Mouse (Mus musculus): ENCODE measurements around the gene Gne.

Gne gene

GRCm38 (mm10) chr4:44083945-44084344 lies at the start of gene Gne:
Gne (minus strand) TSS chr4:44084177.
- DNase-seq (ENCODE audit: low spot score) = no peak

- DNase-seq (ENCODE audit: low spot score) = no peak
These were observed 42.8 kb upstream of the Gne start for GRCm38 (mm10) chr4:44126805-44127204.

DNA sequence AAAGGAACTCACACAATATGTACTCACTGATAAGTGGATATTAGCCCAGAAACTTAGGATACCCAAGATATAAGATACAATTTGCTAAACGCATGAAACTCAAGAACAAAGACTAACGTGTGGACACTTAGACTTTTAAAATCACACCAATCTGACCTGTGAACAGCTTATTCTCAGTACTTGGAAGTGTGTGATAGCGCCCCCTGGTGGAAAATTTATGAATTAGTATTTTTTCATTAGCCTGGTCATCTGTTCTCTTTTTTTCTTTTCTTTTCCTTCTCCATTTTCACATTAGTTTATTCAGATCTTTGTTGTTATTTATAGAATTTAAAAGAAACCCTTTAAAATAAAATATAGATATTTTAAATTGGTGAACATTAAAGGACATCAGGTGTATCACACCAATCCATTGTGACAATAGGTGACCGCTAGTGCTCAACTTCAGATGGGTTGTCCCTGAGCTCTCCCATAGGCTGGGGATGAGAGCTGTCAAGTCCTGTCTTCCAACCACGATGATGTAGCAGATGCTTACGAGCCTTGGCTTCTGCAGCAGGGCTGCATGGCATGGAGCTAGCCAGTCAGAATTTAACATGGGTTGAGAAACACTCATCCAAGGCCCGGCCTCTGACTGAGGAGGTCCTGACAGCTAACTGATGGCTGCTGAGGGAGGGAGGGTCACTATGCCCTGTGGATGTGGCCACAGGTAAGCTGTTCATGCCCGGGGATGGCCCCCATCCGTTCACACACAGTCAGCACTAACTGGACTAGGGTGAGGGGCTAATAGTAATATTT lies 35.6 kb upstream of the Gne start:
- DNase-seq (ENCODE audit: low spot score) = no peak

DNA sequence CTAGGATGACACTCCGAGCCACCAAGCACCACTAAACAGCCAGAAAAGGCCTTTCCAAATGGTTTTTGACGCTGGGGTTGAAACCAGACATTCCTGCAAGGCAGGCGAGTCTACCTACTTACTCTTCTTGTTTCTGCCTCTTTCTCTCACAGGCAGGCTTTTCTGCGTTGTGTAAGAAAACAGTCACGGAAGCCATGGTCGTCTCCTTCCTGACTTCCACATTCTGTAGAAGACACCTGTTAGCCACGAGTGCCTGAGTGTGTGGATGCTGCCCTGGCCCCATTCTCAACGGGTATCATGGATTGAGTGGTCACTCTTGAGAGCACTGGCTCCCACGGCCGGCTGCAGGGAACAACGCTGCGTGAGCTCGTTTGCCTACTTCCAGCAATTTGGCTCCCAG lies 31.1 kb upstream of the Gne start:
- DNase-seq (ENCODE audit: low spot score) = no peak

GRCm38 (mm10) chr4:44113393-44114138 lies 29.6 kb upstream of the Gne start:
- DNase-seq (ENCODE audit: low spot score) = no peak

- DNase-seq (ENCODE audit: low spot score) = no peak
These were observed 28.8 kb upstream of the Gne start for GRCm38 (mm10) chr4:44112741-44113140.

DNA sequence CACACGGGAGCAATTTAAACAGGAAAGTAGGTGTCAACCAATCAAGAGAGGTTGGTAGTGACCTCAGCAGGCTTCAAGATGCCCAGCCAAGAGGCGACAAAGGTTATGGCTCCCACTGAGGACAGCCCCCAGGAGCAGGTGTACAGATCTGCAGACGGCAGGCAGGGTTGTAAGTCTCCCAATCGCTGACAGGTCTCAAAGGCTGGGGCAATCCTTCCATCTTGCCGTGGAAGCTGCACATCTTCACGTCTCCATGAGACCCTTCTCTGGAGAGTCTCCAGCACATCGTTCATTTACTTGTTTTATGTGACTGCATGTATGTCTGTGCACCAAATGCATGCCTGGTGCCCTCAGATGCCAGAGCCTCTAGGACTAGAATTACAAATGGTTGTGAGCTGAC lies 26.8 kb upstream of the Gne start:
- DNase-seq (ENCODE audit: low spot score) = no peak

- DNase-seq (ENCODE audit: low spot score) = no peak
These were observed 24.3 kb upstream of the Gne start for GRCm38 (mm10) chr4:44108297-44108696.

GRCm38 (mm10) chr4:44107339-44107738 lies 23.4 kb upstream of the Gne start:
- no peak for DNase-seq (ENCODE audit: low spot score)

DNA sequence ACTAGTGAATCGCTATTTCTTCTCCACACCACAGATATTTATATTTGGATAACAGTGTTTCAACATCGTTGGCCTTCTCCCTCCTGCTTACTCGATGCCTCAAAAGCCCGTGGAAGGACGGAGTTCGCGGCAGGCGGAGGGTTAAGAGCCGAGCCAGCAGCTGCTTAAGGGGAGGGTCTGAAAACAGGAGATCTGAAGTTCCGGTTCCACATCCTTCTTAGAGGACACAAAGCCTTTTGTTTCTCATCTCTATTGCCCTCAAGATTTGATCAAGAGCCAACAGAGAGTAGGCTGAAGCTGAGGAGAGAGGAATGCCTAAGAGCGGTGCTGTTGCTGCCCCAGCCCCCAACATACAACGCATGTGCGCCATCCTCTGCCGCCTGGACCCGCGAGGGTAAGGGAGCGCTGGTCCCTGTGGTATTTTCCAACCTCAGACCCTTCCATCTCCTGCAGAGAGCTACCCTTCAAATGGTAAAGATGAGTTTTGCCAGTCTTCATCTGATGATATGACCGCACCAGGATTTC lies 22.4 kb upstream of the Gne start:
- no peak for DNase-seq (ENCODE audit: low spot score)

DNA sequence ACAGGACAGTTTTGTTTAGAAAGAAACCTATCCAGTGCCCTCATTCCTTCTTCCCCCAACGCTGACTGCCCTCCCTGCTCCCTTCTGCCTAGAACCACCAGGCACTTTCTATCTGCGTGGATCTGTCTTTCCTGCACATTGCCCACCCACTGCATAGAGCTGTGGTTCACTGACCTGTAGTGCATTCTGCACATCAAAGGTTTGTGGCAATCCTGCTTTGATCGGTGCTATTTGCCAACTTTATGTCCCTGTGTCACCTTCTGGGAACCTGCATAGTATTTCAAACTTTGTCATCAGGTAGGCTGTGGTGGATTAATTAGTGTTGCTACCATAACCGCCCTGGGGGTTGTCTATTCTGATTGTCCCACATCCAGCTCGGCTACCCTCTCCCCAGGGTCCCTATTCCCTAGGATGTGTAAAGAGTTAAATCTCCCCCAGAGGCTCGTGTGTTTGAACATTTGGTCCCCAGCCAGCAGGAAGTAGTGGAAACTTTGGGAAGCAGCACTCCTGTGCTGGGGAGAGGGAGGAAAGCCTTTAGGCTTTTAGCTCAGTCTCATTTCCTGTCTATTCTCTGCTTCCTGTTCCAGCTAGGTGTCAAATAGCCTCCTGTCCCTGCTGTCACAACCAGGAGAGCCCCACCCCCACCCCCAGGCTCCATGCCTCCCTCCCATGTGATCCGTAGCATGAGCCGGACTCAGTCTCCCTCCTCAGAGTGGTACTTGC lies 20.4 kb upstream of the Gne start:
- no peak for DNase-seq (ENCODE audit: low spot score)

DNA sequence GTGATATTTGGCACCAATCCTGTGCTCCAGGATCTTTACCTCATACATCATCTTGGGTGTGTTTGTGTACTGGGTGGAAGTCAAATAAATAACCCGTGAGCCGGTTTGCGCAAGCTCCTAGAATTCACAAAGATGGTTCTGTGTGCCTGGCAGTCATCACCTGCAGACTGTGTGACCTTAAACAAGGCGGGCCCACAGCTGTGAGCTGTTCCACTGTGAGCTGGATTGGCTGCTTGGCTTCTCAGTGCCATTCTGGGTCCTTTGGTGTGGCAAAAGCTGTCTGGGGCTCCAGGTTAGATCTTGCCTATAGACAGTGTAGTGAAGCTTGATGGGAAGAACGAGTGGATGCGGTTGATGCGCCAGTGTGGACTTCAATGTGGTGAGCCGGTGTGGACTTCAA lies 19.6 kb upstream of the Gne start:
- no peak for DNase-seq (ENCODE audit: low spot score)

GRCm38 (mm10) chr4:44097576-44098335 lies 13.8 kb upstream of the Gne start:
- no peak for DNase-seq (ENCODE audit: low spot score)

- DNase-seq (ENCODE audit: low spot score) = no peak
These were observed 10.5 kb upstream of the Gne start for GRCm38 (mm10) chr4:44094475-44094874.

- DNase-seq (ENCODE audit: low spot score) = no peak
These were observed 8.4 kb upstream of the Gne start for GRCm38 (mm10) chr4:44092359-44092758.

DNA sequence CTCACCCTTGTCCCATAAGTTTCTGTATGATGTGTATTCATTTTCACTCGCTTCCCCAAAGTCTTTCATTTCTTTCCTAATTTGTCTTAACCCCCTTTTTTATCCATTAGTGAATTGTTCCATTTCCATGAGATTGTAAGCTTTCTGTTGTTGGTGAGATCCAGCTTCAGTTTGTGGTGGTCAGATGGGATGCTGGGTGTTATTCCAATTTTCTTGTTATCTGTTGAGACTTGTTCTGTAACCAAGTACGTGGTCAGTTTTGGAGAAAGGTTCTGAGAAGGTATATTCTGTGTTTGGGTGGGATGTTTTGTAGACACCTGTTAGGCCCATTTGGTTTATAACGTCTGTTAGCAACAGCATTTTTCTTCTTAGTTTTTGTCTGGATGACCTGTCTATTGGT lies 1.6 kb upstream of the Gne start:
- DNase-seq (ENCODE audit: low spot score) = no peak

GRCm38 (mm10) chr4:44084602-44085325 lies 787 bp upstream of the Gne start:
- no peak for DNase-seq (ENCODE audit: low spot score)

DNA sequence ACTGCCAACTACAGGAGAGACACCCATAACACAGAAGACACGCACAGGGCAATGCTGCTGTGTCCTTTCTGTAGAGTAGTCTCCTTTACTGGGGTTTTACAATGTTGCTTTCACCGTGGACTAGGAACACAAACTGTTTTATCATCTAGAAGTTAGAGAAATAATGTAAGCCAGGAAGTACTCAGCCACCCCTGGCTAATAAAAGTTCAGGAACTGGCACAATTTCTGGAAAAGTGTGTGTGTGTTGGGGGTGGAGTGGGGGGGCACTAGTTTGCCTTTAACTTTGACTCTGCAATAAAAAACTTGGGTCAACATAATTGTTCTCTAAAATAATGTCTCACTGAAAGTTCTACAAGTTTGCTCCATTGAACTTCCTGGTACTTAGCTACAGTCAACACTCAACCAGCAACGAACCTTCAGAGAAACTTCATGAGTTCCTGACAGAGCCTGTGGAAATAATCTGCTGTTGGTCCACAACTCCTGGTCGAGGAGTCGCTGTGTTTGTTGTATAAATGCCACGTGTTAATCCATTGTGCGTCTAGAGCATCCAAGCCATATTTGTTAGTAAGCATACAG lies 5.5 kb downstream of the Gne start:
- DNase-seq (ENCODE audit: low spot score) = no peak

DNA sequence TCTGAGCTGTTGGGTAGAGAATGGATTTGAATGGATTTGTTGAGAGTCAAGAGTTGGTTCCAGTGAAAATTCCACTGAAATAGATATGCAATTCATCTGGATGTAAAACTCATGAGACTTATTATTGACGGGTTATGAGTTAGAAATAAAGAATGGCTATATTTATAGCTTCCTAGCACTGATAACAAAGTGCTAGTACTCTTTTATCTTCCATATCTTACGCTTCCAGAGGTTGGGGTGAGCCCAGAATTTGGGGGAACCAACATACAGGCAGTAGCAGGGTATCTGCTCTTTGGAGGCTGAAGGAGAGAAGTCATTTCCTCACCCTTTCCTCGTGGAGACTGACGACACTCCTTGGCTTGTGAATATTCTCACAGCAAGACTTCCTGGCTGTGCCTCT lies 9.6 kb downstream of the Gne start:
- no peak for DNase-seq (ENCODE audit: low spot score)

GRCm38 (mm10) chr4:44073799-44074198 lies 10.2 kb downstream of the Gne start:
- DNase-seq (ENCODE audit: low spot score) = no peak

- no peak for DNase-seq (ENCODE audit: low spot score)
These were observed 11.0 kb downstream of the Gne start for GRCm38 (mm10) chr4:44072873-44073441.

Measured in urinary bladder, postnatal 10 days (tissue).